Mouse (Mus musculus) liver, postnatal 0 days (tissue): ENCODE results near the gene Srsf4.

ENCODE experiments used
- CTCF ChIP-seq: sonication (generic); IDR thresholded peaks from 2 replicates; pipeline ENCODE4 v1.5.1; 2016; ENCODE audit warnings: antibody characterized with exemption, low read depth
- EP300 ChIP-seq: IDR thresholded peaks from 2 replicates; pipeline ENCODE4 v1.6.1; 2016; ENCODE audit warnings: antibody characterized with exemption, low read depth, mild to moderate bottlenecking

DNA sequence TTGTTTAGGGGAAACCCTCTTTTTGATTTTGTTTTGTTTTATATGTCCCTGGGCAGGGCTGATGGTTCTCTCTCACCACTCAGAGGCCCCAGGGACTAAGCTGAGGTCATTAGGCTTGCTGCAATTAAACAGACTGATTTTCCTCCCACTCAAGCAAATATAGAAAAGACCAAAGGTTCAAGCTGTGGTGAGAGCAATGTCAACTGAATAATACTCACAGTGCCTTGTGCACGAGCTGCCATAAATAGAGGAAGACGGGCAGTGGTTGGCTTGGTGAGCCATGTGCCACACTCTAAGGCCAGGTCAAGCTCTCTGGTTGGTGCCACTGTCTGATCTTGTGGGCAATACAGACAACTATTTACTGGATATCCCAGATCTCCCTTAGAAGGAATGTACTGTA, 66.0 kb downstream of the Srsf4 start:
- TF ChIP-seq CTCF, result no peak
- TF ChIP-seq EP300, result no peak
